Mouse (Mus musculus): Measurements from ENCODE around the gene Gm10260. TPM values are rescaled to one million over a fixed set of nuclear protein-coding genes. Genes with fewer than 3 reads are reported as not detected.

The Gm10260 gene
- polyA plus RNA-seq, 1 experiment from 2014 or later: 5.6 TPM

- H3K4me2 ChIP-seq (replicated peaks; ENCODE audit: low read depth, low read length): no peak overlapping the region
- no peaks in the 10 kb centered on the region for H3K27me3 ChIP-seq (ENCODE audit: insufficient read depth, low read length)
- WGBS: 61% methylated on average over 10 of the region's 10 CpGs
- no peak overlapping the region for H3K9ac ChIP-seq (replicated peaks; ENCODE audit: low read length)
- no peaks in the 10 kb centered on the region for H3K36me3 ChIP-seq (ENCODE audit: insufficient read depth, low read length)
- H3K9me3 ChIP-seq (ENCODE audit: low read length): 0 out of 2 replicates have a peak, but pooled peaks cover 4% of the 10 kb centered on the region
- no peak overlapping the region for H3K4me3 ChIP-seq (ENCODE audit: low read length)
- peaks cover 15% of the 10 kb centered on the region; the same call in 1 of the 2 replicates for H3K4me1 ChIP-seq (ENCODE audit: insufficient read depth, low read length)
- H3K27ac ChIP-seq (ENCODE audit: low read length): no peak overlapping the region
- no peak for ATAC-seq (ENCODE audit: low FRiP score, low TSS enrichment)
Observed at GRCm38 (mm10) chr13:97774740-97775425, 14.5 kb upstream of the Gm10260 start.

GRCm38 (mm10) chr13:97769205-97769604 lies 8.8 kb upstream of the Gm10260 start:
- Histone ChIP-seq H3K27ac (ENCODE audit: low read length) (0 out of 2 replicates have a peak overlapping the region, but pooled peaks have one; percentile 22), H3K9ac (replicated peaks; ENCODE audit: low read length) (no peak overlapping the region), H3K4me2 (replicated peaks; ENCODE audit: low read depth, low read length) (no peak overlapping the region), H3K4me1 (ENCODE audit: insufficient read depth, low read length) (peaks cover 5% of the 10 kb centered on the region), H3K27me3 (ENCODE audit: insufficient read depth, low read length) (no peaks in the 10 kb centered on the region), H3K36me3 (ENCODE audit: insufficient read depth, low read length) (no peaks in the 10 kb centered on the region), H3K4me3 (ENCODE audit: low read length) (no peak overlapping the region), H3K9me3 (ENCODE audit: low read length) (0 out of 2 replicates have a peak, but pooled peaks cover 4% of the 10 kb centered on the region)
- 62% methylated on average over 3 of the region's 3 CpGs for WGBS
- no peak for ATAC-seq (ENCODE audit: low FRiP score, low TSS enrichment)

GRCm38 (mm10) chr13:97768803-97769202 lies 8.4 kb upstream of the Gm10260 start:
- H3K9me3 ChIP-seq (ENCODE audit: low read length): 0 out of 2 replicates have a peak, but pooled peaks cover 4% of the 10 kb centered on the region
- ATAC-seq (ENCODE audit: low FRiP score, low TSS enrichment): no peak
- WGBS: 58% methylated on average over 3 of the region's 3 CpGs
- H3K4me3 ChIP-seq (ENCODE audit: low read length): no peak overlapping the region
- H3K27me3 ChIP-seq (ENCODE audit: insufficient read depth, low read length): no peaks in the 10 kb centered on the region
- no peaks in the 10 kb centered on the region for H3K36me3 ChIP-seq (ENCODE audit: insufficient read depth, low read length)
- no peak overlapping the region for H3K9ac ChIP-seq (replicated peaks; ENCODE audit: low read length)
- peaks cover 6% of the 10 kb centered on the region for H3K4me1 ChIP-seq (ENCODE audit: insufficient read depth, low read length)
- H3K4me2 ChIP-seq (replicated peaks; ENCODE audit: low read depth, low read length): no peak overlapping the region
- H3K27ac ChIP-seq (ENCODE audit: low read length): peak overlapping the region; percentile 47; the same call in 1 of the 2 replicates

GRCm38 (mm10) chr13:97768046-97768682 lies 7.7 kb upstream of the Gm10260 start:
- WGBS: 67% methylated on average over 7 of the region's 7 CpGs
- Histone ChIP-seq H3K4me2 (replicated peaks; ENCODE audit: low read depth, low read length) (no peak overlapping the region), H3K4me1 (ENCODE audit: insufficient read depth, low read length) (peaks cover 13% of the 10 kb centered on the region), H3K4me3 (ENCODE audit: low read length) (no peak overlapping the region), H3K9me3 (ENCODE audit: low read length) (0 out of 2 replicates have a peak, but pooled peaks cover 4% of the 10 kb centered on the region), H3K36me3 (ENCODE audit: insufficient read depth, low read length) (no peaks in the 10 kb centered on the region), H3K9ac (replicated peaks; ENCODE audit: low read length) (no peak overlapping the region), H3K27ac (ENCODE audit: low read length) (peak overlapping the region; percentile 42; the same call in 1 of the 2 replicates), H3K27me3 (ENCODE audit: insufficient read depth, low read length) (no peaks in the 10 kb centered on the region)
- ATAC-seq (ENCODE audit: low FRiP score, low TSS enrichment): no peak

- H3K4me1 ChIP-seq (ENCODE audit: insufficient read depth, low read length): peaks cover 13% of the 10 kb centered on the region
- no peak overlapping the region for H3K4me2 ChIP-seq (replicated peaks; ENCODE audit: low read depth, low read length)
- no peak overlapping the region for H3K9ac ChIP-seq (replicated peaks; ENCODE audit: low read length)
- WGBS: 91% methylated on average over 3 of the region's 3 CpGs
- H3K9me3 ChIP-seq (ENCODE audit: low read length): no peaks in the 10 kb centered on the region
- no peak for ATAC-seq (ENCODE audit: low FRiP score, low TSS enrichment)
- H3K27ac ChIP-seq (ENCODE audit: low read length): no peak overlapping the region
- H3K27me3 ChIP-seq (ENCODE audit: insufficient read depth, low read length): no peaks in the 10 kb centered on the region
- H3K4me3 ChIP-seq (ENCODE audit: low read length): no peak overlapping the region
- H3K36me3 ChIP-seq (ENCODE audit: insufficient read depth, low read length): no peaks in the 10 kb centered on the region
Observed at GRCm38 (mm10) chr13:97766600-97766999, 6.2 kb upstream of the Gm10260 start.

GRCm38 (mm10) chr13:97765913-97766312 lies 5.5 kb upstream of the Gm10260 start:
- Histone ChIP-seq H3K27ac (ENCODE audit: low read length) (no peak overlapping the region), H3K27me3 (ENCODE audit: insufficient read depth, low read length) (no peaks in the 10 kb centered on the region), H3K9ac (replicated peaks; ENCODE audit: low read length) (no peak overlapping the region), H3K4me3 (ENCODE audit: low read length) (no peak overlapping the region), H3K36me3 (ENCODE audit: insufficient read depth, low read length) (no peaks in the 10 kb centered on the region), H3K4me1 (ENCODE audit: insufficient read depth, low read length) (peaks cover 13% of the 10 kb centered on the region), H3K4me2 (replicated peaks; ENCODE audit: low read depth, low read length) (no peak overlapping the region), H3K9me3 (ENCODE audit: low read length) (no peaks in the 10 kb centered on the region)
- ATAC-seq (ENCODE audit: low FRiP score, low TSS enrichment): no peak
- WGBS: 88% methylated on average over 2 of the region's 2 CpGs

GRCm38 (mm10) chr13:97764067-97764466 lies 3.6 kb upstream of the Gm10260 start:
- peak overlapping the region; percentile 64; the same call in 1 of the 2 replicates for H3K27ac ChIP-seq (ENCODE audit: low read length)

GRCm38 (mm10) chr13:97763436-97763835 lies 3.0 kb upstream of the Gm10260 start:
- ATAC-seq (ENCODE audit: low FRiP score, low TSS enrichment): peak; percentile 53; the same call in 1 of the 2 replicates
- H3K4me3 ChIP-seq (ENCODE audit: low read length): no peak overlapping the region
- no peaks in the 10 kb centered on the region for H3K9me3 ChIP-seq (ENCODE audit: low read length)
- H3K36me3 ChIP-seq (ENCODE audit: insufficient read depth, low read length): no peaks in the 10 kb centered on the region
- H3K27ac ChIP-seq (ENCODE audit: low read length): peak overlapping the region; percentile 64
- no peak overlapping the region for H3K9ac ChIP-seq (replicated peaks; ENCODE audit: low read length)
- 52% methylated on average over 6 of the region's 6 CpGs for WGBS
- H3K4me1 ChIP-seq (ENCODE audit: insufficient read depth, low read length): peaks cover 8% of the 10 kb centered on the region; the same call in 1 of the 2 replicates
- H3K4me2 ChIP-seq (replicated peaks; ENCODE audit: low read depth, low read length): no peak overlapping the region
- H3K27me3 ChIP-seq (ENCODE audit: insufficient read depth, low read length): no peaks in the 10 kb centered on the region

More at GRCm38 (mm10) chr13:97764067-97764466, 3.6 kb upstream of the Gm10260 start:
- Histone ChIP-seq H3K4me3 (ENCODE audit: low read length) (no peak overlapping the region), H3K9me3 (ENCODE audit: low read length) (no peaks in the 10 kb centered on the region), H3K4me2 (replicated peaks; ENCODE audit: low read depth, low read length) (no peak overlapping the region), H3K9ac (replicated peaks; ENCODE audit: low read length) (no peak overlapping the region), H3K36me3 (ENCODE audit: insufficient read depth, low read length) (no peaks in the 10 kb centered on the region), H3K27me3 (ENCODE audit: insufficient read depth, low read length) (no peaks in the 10 kb centered on the region), H3K4me1 (ENCODE audit: insufficient read depth, low read length) (peaks cover 10% of the 10 kb centered on the region)
- ATAC-seq (ENCODE audit: low FRiP score, low TSS enrichment): no peak
- WGBS: 67% methylated on average over 7 of the region's 7 CpGs

- ATAC-seq (ENCODE audit: low FRiP score, low TSS enrichment): no peak
- H3K4me1 ChIP-seq (ENCODE audit: insufficient read depth, low read length): peaks cover 8% of the 10 kb centered on the region; the same call in 1 of the 2 replicates
- H3K4me2 ChIP-seq (replicated peaks; ENCODE audit: low read depth, low read length): no peak overlapping the region
- H3K9me3 ChIP-seq (ENCODE audit: low read length): no peaks in the 10 kb centered on the region
- no peaks in the 10 kb centered on the region for H3K36me3 ChIP-seq (ENCODE audit: insufficient read depth, low read length)
- H3K9ac ChIP-seq (replicated peaks; ENCODE audit: low read length): no peak overlapping the region
- H3K4me3 ChIP-seq (ENCODE audit: low read length): no peak overlapping the region
- WGBS: 87% methylated on average over 8 of the region's 8 CpGs
- no peaks in the 10 kb centered on the region for H3K27me3 ChIP-seq (ENCODE audit: insufficient read depth, low read length)
- no peak overlapping the region for H3K27ac ChIP-seq (ENCODE audit: low read length)
Observed at GRCm38 (mm10) chr13:97762121-97762520, 1.7 kb upstream of the Gm10260 start.

- 76% methylated on average over 4 of the region's 4 CpGs for WGBS
- no peaks in the 10 kb centered on the region for H3K27me3 ChIP-seq (ENCODE audit: insufficient read depth, low read length)
- H3K9me3 ChIP-seq (ENCODE audit: low read length): no peaks in the 10 kb centered on the region
- H3K9ac ChIP-seq (replicated peaks; ENCODE audit: low read length): no peak overlapping the region
- no peak overlapping the region for H3K4me3 ChIP-seq (ENCODE audit: low read length)
- H3K4me2 ChIP-seq (replicated peaks; ENCODE audit: low read depth, low read length): no peak overlapping the region
- H3K27ac ChIP-seq (ENCODE audit: low read length): no peak overlapping the region
- no peak for ATAC-seq (ENCODE audit: low FRiP score, low TSS enrichment)
- no peaks in the 10 kb centered on the region for H3K36me3 ChIP-seq (ENCODE audit: insufficient read depth, low read length)
- no peaks in the 10 kb centered on the region for H3K4me1 ChIP-seq (ENCODE audit: insufficient read depth, low read length)
Observed at GRCm38 (mm10) chr13:97757033-97757432, 3.4 kb downstream of the Gm10260 start.

Data from kidney, embryonic 16.5 days (tissue).